Mouse (Mus musculus) embryo, embryonic 10.5 days (tissue): ENCODE data around the gene Tmem184b.
A peak's percentile ranks its signal among the peaks of the same experiment; 100 is the strongest.

Experiments
- DNase-seq: peaks from one replicate; pipeline ENCODE4 v3.0.0-alpha.2; 2015; ENCODE audit warnings: low spot score

The Tmem184b gene

GRCm38 (mm10) chr15:79402836-79403762 is at the start of gene Tmem184b:
Tmem184b (minus strand) TSS chr15:79403569.
- peak; percentile 92 for DNase-seq

GRCm38 (mm10) chr15:79448041-79448440 is 44.7 kb upstream of the Tmem184b start:
- DNase-seq, result no peak

DNA sequence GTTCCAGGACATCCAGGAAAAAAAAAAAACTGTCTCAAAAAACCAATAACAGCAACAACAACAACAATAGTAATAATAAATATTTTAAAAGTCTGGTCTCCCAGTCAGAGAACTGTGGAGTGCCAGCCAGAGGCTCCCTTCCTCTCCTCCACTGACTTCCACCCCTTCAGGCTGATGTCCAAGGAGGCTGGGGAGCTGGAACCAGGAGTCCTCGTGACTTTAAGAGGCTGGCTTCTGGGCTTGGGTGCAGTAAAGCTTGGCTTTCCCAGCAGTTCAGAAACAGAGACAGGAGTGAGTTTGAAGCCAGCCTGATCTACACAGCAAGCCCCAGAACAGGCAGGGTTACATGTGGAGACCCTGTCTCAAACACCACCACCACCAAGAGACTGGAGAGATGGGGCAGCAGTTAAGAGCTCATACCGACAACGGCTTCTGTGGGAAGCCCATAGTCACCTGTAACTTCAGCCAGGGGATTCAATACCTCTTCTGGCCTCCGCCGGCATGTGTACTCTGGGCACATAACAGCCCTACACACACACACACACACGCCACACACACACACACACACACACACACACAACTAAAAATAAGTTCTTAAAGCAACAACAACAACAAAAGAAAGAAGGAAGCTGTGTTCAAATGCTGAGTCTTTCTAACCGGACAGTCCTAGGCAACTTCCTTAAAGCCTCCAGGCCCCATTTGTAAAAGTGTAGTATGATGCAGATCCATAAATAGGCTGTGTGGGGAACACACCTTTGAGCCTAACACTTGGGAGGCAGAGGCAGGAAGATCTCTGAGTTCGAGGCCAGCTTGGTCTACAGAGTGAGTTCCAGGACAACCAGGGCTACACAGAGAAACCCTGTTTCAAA is 42.7 kb upstream of the Tmem184b start:
- no peak for DNase-seq

- DNase-seq, result no peak
These were observed 40.6 kb upstream of the Tmem184b start for GRCm38 (mm10) chr15:79443856-79444410.

DNA sequence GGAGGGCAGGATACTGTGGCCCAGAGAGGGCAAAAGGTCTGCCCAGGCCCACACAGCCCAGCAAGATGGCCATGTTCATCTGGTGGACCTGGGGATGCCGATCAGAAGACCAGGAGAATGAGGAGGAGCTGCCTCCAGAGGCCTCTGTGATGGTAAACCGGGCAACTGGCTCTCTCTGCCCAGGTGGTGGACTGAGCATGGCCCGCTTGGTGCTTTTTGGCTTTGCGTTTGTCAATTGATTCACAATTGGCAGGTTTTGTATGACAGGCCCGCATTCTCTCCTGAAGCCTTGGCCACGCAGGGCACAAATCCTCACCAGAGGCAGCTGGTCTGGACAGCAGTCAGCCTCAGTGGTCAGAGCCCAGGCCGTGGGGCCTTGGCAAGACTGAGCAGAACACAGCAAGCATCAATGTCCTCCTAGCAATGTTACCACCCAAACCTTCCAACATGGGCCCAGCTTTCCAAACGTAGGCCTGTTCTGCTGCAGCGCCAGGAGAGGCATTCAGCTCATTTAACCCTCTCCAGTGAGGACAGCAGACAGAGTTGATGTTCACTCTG is 39.7 kb upstream of the Tmem184b start:
- no peak for DNase-seq

DNA sequence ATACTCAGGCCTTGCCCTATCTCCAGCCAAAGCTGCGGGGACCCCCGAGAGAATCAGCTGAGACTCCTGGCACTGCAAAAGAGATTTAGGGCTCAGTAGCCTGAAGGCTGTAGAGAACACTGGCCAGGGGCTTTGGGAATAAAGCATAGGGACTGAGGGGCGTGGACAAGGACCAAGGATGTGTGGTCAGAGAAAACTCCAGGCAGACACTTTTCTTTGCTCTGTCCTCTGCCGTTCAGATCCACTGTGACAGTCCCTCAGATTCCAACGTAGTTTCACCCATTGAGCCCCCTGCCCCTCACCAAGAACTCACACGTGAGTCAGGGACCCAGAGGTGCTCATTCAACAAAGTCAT is 38.9 kb upstream of the Tmem184b start:
- no peak for DNase-seq

- peak; percentile 85 for DNase-seq
These were observed 38.2 kb upstream of the Tmem184b start for GRCm38 (mm10) chr15:79441331-79442256.

- no peak for DNase-seq
These were observed 37.4 kb upstream of the Tmem184b start for GRCm38 (mm10) chr15:79440651-79441330.

GRCm38 (mm10) chr15:79440223-79440622 is 36.9 kb upstream of the Tmem184b start:
- DNase-seq, result no peak

GRCm38 (mm10) chr15:79439386-79439785 is 36.0 kb upstream of the Tmem184b start:
- DNase-seq, result no peak

- DNase-seq, result no peak
These were observed 35.4 kb upstream of the Tmem184b start for GRCm38 (mm10) chr15:79438816-79439215.

GRCm38 (mm10) chr15:79438209-79438810 is 34.9 kb upstream of the Tmem184b start:
- DNase-seq, result no peak

GRCm38 (mm10) chr15:79437541-79438208 is 34.3 kb upstream of the Tmem184b start:
- no peak for DNase-seq

DNA sequence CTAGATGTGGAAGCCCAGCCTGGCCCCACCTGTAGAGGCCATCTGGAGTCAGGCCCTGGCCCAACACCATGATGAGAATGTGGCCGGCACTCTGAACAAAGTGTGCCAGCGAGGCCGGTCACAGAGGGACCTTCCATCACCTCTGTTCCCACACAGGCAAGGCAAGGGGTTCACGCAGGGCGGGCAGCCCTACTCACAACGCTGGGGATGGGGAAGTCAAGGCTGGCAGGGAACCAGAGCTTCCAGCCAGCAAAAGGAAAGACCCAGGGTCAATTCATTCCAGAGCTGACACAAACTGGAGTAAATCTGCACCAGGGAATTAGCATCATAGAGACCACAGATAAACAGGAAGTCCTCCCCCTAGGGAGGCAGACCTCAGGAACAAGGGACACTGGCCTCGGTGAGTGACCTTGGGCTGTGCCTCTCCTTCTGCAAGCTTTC is 33.1 kb upstream of the Tmem184b start:
- DNase-seq, result no peak

DNA sequence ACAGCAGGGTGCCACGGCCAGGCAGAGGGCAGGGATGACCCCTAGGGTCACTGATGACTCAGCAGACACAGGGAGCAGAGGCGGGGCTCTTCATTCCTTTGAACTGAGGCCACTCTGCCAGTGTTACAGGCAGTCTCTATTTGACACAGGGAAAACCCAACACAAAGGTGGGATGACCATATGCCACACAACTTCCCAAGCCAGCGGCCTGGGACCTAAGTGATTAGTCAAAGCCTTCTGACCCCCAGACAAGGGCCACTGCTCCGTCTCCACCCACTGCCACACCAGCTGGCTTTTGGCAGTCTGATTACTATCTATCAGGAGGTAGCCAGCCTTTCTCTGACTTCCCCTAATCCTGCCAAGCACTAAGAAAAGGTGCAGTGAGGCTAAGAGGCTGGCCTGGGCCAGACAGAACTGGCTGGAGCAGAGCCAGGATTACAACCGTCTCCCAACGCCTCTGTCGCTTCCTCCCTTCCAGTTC is 31.9 kb upstream of the Tmem184b start:
- DNase-seq, result peak; percentile 32

- DNase-seq, result peak; percentile 37
These were observed 29.5 kb upstream of the Tmem184b start for GRCm38 (mm10) chr15:79432892-79433291.

DNA sequence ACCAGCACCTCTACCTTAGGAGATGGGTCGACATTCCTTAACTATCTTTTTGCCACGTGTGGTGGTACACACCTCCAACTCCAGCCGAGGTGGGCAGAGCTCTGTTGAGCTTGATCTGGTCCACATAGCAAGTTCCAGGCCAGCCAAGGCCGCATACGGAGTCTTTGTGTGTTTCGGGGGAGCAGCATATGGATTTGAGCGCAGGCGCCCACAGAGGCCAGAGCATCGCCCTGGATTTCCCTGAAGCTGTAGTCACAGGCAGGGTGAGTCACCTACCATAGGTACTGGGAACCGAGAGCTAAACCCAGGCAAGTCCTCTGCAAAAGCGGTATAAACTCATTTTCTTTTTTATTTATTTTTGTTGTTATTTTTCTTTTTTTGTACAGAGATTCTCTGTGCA is 29.0 kb upstream of the Tmem184b start:
- DNase-seq, result no peak

DNA sequence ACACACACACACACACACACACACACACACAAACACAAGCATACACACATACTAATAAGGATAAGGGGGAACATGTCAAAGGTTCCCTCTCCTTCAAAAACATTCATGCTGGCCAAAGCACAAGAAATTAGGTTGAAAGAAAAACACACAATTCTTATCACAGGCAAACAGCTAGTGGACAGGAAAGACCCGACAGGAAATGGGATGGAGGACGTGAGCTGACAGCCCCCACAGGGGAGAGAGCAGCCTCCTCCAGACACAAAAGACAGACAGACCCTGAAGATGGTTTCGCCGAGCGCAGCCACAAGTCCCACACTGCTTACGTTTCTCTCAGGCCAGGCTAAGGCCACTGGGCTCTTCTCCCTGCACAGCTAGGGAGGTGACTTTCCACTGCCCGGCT is 28.6 kb upstream of the Tmem184b start:
- DNase-seq, result no peak

GRCm38 (mm10) chr15:79430461-79431000 is 27.2 kb upstream of the Tmem184b start:
- no peak for DNase-seq
